Mouse (Mus musculus): Measurements from ENCODE around the gene Enox1.

Enox1 gene

DNA sequence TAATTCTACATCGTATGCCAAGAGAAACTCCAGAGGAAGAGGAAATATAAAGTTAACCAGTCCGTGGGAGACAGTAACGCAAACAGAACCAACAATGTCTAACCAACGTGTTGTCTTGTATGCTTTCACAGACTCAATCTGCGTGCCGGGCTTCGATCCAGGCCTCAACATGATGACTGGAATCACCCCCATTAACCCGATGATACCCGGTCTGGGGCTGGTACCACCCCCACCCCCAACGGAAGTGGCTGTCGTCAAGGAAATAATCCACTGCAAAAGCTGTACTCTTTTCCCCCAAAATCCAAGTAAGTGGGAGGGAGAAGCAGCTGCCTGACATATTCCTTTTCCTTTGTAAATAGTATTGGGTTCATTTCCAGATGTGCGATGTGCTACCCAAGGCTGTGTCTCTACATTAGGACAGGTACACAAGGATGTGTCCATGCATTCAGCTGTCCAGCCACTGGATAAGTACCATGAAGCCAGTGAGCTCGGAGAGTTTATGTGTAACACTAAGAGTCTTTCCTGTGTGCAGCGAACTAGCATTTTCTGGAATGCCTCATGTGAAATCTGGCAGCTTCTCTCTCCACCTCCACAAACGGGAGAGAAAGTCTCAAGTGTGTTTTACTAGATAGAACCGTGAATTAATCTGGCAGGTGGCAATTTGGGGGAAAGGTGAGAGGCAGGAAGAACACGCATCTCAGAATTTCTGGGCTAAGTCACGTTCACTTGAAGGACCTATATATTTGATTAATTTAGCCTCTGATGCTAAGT lies 421.1 kb downstream of the Enox1 start:
- no peak for DNase-seq (ENCODE audit: low spot score)

DNA sequence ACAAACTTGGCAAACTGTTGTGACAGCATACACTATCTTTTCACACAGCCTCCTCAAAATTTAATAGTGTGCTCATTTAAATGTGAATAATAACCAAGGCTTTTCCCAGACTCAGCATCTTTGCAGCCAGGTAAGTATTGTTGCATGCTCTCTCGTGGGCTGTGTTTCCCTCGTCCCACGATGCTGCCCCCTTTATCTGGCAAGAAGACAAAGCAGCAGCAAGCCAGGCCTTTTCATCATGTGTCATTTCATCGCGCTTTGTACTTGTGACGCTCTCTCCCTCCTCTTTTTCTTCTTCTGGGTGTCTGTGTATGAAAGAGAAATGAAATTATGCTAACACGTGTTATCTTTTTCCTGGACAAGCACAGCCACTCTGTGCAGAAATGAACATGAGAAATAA lies 421.8 kb downstream of the Enox1 start:
- no peak for DNase-seq (ENCODE audit: low spot score)

DNA sequence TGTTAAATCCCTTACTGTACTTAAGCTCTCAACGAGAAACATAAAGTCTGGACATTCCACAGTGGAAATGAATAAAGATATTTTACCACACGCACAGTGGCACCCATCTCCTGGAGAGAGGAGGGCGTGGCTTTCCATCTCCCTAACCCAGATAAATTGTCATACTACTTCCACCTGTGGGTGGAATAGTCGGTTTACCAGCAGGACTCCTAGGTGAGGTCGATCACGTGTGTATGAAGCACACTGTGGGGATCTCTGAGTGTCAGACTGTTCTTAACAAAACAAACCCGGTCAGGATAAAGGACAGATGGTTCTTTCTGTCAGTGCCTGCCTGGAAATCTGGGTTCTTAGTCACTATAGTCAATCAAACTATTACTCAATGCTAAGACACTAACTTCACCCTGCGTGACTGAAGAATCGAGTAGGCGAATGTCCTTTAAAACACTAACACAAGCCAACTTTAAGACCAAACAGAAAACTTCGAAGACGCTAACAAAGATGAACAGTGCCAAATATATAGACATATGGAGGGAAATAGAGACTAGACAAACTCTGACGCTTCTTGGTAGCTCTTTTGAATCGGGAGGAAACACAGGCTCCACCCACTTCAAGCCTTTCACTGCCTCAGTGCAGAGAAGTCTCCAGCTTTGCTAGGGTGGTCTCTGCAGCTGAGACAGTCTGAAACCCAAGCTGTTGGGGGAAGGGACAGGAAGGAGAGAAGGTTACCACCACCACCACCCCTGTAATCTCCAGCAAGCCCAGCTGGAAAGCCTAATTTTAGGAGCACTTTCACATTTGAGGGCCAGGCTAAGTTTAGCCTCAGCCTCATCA lies 423.8 kb downstream of the Enox1 start:
- DNase-seq (ENCODE audit: low spot score): no peak

DNA sequence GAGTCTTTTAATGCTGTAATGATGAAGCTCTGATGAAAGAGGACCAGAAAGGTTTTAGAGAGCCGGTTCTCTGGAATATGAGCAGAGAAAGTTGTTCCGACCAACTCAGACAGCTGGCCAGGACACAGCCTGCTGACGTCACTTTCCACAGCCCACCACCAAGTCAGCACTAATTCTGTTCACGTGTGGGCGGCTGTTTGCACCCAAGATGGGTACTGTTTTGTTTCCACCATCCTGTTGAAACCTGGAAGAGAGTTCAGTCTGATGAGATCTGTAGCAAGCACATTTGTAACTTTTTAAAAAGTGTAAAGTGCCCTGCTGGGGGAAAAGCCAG lies 424.3 kb downstream of the Enox1 start:
- no peak for DNase-seq (ENCODE audit: low spot score)

DNA sequence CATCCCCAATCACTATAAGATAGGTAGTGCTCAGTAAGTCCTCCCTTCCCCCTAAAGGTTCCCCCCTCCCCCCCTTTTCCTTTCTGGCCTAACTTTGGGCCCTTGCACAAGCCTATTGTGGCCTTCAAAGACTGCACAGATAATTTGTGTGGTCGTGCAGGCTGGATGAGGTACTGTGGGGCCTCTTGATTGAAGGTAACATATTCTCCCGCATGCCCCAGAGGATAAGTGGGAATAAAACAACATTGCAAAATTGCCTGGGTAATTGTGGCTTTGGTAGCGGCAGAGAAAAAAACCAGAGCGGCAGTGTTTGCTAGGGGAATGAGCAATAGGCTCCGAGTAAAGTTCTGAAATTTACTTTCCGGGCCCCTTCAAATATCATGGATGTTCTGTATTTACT lies 425.1 kb downstream of the Enox1 start:
- DNase-seq (ENCODE audit: low spot score): no peak

DNA sequence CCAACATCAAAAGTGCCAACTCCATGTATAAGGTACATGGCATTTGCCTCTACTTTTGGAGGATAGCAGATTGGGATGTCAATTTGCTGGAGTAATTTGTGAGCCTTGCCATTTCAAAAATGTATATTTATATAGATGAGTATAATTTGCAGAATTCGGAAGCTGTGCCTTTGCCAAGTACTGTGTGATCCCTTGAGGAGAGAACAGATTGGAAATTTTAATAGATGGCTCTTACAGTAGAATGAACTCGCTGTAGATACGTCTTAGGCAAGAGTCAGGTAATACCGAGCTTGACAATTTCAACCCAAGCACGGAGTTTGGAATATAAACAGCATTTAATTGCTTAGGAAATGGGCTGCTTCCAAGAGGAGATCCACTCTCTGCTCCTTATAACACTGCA lies 427.9 kb downstream of the Enox1 start:
- no peak for DNase-seq (ENCODE audit: low spot score)

DNA sequence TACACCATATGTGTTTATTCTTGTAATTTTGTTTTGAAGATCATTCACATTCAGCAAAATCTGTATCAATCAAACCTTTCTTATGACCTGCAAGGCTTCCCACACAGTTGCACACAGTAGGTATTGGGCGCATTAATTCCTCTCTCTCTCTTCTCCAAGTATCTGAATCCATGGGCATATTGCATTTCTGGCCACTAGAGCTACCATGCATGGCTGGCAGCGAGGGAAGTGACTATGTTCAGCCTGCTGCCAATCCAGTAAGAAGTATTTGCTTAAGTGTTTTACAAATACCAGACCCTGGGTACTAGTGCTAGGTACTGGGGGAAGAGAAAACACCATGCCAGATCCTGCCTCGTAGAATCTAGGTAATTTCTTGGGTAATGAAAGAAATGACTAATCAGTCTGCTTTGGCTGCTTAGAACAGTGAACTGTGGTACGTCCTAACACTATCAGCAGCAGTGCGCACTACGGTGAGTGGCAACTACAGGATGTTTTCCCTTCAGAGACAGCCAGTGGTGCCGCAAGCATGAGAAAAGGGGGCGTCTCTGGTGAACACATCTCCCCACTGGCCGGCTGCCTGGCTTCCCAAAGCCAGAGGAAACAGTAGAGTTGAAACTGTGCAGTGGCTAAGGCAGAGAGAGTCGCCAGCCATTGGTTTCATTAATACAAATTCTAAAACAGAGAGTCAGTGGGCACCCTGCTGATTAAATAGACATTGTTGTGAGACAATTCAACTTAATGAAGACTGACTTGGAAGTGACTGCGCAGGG lies 428.7 kb downstream of the Enox1 start:
- no peak for DNase-seq (ENCODE audit: low spot score)

DNA sequence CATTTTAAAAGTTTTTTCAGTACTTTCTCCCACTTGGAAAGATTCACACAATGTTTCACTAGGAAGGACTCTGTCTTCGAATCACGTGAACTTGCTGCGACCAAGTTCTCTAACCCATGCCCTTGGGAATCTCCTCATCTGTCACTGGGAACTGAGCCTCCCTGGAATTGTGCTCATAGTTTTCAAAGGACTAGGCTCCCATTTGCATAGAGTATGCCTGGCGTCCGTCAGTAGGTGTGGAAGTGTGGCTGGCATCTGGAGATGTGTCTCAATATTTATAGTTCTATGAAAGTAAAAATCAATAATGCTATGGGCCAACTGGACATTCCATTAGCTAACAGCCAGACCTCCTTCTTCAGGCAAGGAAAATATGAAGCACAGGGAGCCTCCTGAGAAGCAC lies 429.5 kb downstream of the Enox1 start:
- no peak for DNase-seq (ENCODE audit: low spot score)

DNA sequence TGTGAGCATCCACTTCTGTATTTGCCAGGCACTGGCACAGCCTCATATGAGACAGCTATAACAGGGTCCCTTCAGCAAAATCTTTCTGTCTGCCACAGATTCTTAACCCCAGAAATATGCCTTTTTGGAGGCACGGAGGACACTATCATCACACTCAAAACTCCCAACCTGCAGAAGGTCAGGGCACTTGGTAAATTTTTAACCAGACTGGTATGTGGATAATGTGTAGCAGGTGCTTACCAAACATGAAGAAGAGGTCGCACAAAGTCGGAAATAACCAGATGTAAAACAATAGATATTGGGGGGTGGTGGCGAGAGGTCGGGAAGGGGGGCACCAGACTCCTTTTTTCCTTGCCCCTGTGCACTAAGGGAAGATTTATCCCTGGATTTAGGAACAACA lies 430.6 kb downstream of the Enox1 start:
- no peak for DNase-seq (ENCODE audit: low spot score)

DNA sequence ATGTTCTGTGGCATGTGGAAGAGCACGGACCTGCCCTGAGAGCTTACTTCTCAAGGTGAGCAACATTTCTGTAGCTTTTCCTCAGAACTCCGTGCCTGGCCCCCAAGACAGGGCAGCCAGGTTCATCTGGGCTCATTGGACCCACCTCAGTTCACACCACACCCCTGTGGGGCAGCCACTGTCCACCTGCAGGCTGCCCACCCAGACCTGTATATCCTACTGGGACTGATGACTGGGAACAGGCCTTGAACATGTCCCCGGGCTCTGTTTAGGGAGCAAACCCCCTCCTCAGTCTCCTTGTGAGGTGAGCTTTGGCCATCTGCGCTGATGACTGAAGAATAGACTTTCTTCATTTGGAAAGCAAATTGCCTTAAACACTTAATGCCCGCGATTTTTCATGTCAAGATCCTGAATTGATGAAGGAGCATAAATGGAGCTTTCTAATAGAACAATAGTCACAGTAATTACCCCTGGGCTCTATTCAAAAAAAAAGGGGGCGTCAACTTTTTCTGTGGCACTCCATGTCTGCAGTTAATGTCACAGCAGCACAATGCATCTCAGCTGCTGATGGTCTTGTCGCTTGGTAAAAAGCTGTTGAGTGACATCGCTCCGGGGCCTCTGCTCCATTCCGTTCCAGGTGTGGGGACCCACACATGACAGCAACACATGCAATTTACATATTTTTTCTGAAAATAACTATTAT lies 436.7 kb downstream of the Enox1 start:
- DNase-seq (ENCODE audit: low spot score): no peak

DNA sequence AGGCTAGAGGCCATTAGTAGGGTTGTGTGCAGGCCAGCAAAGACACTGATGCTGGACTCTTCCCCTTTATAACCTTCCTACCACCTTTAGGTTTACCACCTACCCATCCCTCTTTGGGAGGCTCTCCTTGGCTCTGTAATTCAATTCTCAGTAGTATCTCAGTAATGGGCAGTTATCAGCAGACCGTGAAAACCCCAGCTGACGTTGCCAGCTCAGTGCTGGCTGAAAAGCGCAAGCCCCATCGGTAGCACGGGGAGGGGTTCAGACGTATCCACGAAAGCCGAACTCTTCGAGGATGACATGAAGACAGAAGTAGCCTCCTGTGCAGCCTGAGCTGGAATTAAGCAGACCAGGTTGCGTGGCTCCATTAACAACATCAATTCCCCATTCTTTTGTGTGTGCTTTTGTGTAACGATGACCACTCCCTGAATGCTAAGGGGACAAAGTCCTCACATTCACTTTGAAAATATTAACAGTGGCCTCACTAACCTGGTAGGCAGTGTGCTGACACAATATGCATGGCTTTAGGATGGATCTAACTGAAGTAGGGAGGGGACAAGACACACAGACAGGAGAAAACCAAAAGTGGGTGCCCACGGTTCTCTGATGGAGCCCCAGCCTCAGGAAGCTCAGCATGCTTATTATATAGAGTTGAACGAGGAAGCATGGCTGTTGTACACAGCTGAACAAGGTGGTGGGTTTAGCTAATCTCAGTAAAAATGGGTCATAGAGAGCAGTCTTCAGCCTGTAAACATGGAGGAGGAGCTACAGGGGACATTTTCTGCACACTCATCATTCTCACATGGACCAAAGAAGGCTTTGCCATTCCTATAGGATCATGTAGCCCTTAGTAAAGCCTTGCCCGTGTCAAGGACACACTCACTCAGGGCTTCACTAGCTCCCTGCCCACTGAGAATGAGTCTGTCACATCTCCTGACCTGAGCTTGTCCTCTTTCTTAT lies 439.9 kb downstream of the Enox1 start:
- no peak for DNase-seq (ENCODE audit: low spot score)

DNA sequence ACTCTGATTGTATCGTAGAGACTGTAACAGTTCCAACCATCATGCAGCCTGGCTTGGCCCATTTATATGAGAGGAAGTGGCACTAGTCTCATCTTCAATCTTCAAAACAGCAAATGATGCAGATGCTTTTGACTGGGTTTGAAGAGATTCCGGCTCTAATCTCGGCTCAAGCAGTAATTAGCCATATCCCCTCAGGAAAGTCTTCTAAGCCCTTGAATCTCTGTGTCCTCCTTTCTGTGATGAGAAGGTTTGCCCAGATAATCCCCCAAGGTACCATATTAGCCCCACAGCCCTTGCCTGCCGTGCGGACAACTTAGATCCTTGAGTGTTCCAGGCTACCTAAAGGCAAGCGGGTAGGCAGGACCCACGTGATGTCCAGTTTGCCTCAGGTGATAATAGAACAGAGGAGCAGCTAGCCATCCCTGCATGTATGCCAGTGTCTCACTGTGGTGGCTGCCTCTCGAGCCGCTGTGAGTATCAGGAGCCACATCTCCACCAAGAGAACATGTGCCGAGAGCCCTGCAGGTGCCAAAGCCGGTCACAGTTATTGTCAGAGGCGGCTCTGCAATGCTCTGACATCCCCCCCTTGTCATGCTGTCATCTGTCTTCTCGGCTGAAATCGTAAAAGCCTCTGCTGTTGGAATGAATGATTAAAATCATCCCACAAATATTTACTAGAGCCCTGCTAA lies 442.6 kb downstream of the Enox1 start:
- no peak for DNase-seq (ENCODE audit: low spot score)

DNA sequence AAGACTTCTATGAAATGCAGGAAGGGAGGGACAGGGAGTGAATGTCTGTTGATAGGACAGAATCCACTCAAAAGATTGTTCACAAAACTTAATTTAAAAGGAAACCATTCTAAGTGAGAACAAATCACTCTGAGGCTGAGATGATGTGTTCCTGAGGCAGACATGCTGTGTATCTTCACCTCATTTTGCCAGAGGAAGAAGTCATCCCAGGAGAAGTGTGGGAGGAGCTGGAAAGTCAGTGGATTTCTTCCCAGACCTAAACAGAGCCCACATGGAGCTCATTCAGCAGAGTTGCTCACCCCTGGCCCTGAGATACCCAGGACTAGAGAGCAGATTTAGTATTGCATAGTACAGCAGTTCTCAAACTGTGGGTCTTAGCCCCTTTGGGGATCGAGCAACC lies 444.2 kb downstream of the Enox1 start:
- DNase-seq (ENCODE audit: low spot score): no peak

DNA sequence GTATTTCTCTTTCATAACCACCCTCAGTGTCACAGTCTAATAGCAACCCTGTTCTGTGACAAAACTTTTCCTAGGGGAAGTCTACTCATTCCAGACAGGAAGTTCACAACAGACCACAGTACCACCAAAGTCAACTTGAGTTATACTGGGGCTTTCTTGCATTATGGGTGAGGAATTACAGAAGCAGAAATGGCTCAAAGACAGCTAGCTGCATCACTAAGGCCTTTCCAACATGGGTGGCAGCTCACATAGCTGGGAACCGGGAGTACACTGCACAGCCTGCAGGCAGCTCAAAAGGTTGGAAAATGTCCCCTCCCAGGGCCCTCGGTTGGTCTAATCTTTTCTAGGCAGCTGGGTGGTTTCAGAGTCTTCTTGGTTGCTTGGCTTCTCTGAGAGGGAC lies 444.9 kb downstream of the Enox1 start:
- DNase-seq (ENCODE audit: low spot score): no peak

DNA sequence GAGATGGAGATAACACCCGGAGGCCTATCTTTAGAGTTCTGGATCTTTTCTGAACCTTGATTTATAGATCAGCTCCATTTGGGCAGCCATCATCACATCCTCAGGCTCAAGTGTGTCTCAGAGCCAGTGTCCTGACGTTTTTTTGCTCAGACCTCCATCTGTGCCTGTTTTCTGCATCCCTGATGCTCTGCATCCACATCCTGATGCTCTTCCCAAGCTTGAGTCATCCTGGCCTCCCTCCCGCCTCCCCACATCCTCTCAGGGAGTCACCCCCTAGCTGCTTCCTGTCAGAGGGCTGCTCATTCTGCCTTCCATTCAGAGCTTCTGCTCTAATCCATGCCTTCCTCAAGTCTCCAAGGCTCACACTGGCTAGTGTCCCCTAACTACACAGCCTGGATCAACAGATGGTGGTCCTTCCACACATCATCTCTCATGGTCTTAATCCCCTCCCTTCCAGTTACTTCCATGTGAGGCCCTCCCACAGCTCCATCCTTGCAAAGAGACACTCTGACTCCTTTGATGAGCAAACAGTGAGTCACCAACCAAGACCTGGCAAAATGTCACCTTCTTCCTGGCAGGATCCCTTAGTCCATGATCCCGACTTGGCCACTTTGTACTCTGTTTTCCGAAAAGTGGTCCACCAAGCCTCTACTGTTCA lies 451.7 kb downstream of the Enox1 start:
- DNase-seq (ENCODE audit: low spot score): no peak

DNA sequence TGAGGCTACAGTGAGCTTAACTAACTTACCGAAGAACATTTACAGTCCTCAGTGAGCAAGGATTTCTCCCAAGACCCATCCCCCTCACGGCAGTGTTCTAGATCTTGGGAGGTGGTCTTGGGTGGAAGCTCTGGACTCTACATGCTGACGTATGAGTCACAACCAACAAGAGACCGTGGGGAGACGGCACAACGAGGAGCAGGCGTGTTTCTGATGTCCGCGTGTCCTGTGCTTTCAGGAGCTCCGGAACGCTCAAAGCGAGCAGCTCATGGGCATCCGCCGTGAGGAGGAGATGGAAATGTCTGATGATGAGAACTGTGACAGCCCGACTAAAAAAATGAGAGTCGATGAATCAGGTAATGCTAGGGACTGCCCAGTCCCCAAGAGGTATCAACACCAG lies 458.6 kb downstream of the Enox1 start:
- DNase-seq (ENCODE audit: low spot score): no peak

DNA sequence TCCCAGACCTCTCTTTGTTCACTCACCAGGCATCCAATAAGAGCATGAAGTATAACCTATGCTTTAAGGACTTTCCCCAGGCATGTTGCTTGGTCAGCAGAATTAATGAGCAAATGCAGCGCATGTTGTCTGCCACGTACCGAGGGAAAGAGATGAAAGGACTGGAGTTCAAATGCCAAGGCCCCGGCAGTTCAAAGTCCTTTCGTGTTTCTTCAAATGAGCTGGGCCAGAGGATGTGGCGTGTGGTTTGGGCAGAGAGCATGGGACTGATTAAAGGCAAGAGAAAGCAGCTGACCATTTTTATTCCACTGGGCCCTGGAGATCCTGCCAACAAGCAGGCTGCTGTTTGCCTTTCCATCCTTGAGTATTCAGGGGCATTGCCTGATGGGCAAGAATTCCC lies 460.7 kb downstream of the Enox1 start:
- no peak for DNase-seq (ENCODE audit: low spot score)

DNA sequence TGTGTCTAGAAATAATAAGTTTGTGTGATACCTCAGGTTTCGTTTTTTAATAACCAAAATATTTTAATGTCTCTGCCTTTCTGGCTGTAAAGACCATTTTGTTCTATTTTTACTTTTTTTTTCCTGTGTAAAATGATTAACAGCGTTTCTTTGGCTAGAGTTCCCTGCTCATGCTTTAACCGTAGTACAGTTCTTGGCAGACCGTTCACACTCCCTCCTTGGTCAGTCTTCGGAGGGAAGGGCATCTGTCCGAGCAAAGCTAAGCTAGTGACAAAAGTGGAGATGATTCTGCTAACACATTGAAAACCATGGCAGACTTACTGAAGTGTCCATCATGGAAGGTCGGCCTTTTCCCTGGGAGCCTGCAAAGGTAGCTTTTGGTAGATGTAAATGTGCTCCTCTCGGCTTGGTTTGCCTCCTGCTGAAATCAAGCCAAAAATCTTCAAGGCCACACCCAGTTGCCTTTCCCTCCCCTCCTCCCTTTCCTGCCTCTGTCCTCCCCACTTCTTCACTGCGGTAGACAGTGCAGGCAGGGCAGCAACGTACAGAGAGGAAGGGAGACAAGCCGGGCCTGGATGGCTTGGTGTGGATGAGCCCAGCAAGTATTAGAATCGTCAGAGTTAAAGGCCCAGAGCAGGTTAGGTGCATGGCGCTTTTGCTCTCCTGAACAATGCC lies 461.7 kb downstream of the Enox1 start:
- no peak for DNase-seq (ENCODE audit: low spot score)

DNA sequence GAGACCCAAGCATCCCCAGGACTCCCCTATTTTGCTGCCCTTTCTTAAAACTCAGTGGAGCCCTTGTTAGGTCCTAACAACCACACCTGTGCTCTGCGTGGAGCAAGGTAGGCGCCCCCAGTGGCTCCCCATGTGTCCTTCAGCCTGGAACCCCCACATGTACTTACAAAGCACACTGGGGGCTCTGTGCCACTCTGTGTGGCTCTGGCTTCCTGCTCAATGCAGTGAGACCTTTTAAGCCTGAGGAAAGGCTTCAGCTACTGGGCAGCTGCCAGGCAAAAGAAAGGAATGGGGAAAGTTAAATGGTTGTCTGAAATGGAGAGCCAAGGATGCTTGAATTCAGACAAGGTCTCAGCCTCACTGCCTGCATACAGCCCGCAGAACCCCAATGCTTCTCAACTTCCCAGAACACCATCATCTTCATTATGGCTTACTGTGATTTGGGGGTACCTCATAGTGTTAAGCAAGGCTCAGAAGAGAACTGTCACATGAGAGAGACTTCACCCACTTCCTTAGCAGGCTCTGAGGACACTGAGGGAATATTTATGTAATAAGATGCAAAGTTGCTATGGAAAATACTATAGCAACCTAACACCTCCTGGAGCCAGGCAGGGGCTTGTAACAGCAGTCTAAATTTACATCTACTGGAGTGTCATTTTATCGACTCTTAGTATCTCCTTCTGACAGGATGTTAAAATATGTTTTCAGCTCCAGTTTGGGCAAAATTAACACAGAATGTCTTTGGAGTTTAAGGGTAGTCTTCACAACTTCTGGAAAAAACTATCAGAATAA lies 465.1 kb downstream of the Enox1 start:
- no peak for DNase-seq (ENCODE audit: low spot score)
